ENCODE assay signal across 15 mouse cellular contexts in genomic region chr7:116196974-116197679, GRCm38 (mm10).
DNase-seq lines count a peak whose midpoint lies in the region; ATAC-seq and TF ChIP-seq lines count a peak whose summit lies in the region.
"Had no signal": no experiment of that assay in that cellular context is flagged by ENCODE, and none has a peak within 500 bp of the region (broad histone marks: within the 10 kb centered on the region; RNA-seq: fewer than 3 reads in every experiment).

No protein-coding gene starts in this region.

- H3K4me1 ChIP-seq in forebrain, embryonic 10.5 days = peaks cover 63% of the 10 kb centered on the region
- H3K4me1 ChIP-seq in forebrain, embryonic 13.5 days = peaks cover 23% of the 10 kb centered on the region
- peaks cover 25% of the 10 kb centered on the region for H3K4me1 ChIP-seq in kidney, embryonic 14.5 days (ENCODE audit: control insufficient read depth, insufficient read depth, low read length)
- peaks cover 9% of the 10 kb centered on the region; the same call in 1 of the 2 replicates for H3K4me1 ChIP-seq in intestine, postnatal 0 days (replicated peaks; ENCODE audit: control insufficient read depth, insufficient read depth, low read length)

- no peaks in the 10 kb centered on the region for H3K27me3 ChIP-seq in forebrain, embryonic 10.5 days (ENCODE audit: poor library complexity, severe bottlenecking)
- no peaks in the 10 kb centered on the region for H3K27me3 ChIP-seq in forebrain, embryonic 13.5 days
- H3K27me3 ChIP-seq in kidney, embryonic 14.5 days (ENCODE audit: control insufficient read depth, insufficient read depth, low read length) = no peaks in the 10 kb centered on the region
- no peaks in the 10 kb centered on the region for H3K27me3 ChIP-seq in intestine, postnatal 0 days (replicated peaks; ENCODE audit: control insufficient read depth, insufficient read depth, low read length)

- H3K4me2 ChIP-seq in forebrain, embryonic 13.5 days = no peak overlapping the region
- no peak overlapping the region for H3K4me2 ChIP-seq in kidney, embryonic 14.5 days (replicated peaks; ENCODE audit: low read depth, low read length)
- peak overlapping the region; percentile 55 for H3K4me2 ChIP-seq in intestine, postnatal 0 days (replicated peaks; ENCODE audit: low read depth)

- WGBS in forebrain, embryonic 10.5 days = 59% methylated on average over 8 of the region's 8 CpGs
- 55% methylated on average over 8 of the region's 8 CpGs for WGBS in forebrain, embryonic 13.5 days
- 52% methylated on average over 8 of the region's 8 CpGs for WGBS in kidney, embryonic 14.5 days
- 25% methylated on average over 8 of the region's 8 CpGs for WGBS in intestine, postnatal 0 days

- no peak for ATAC-seq in forebrain, embryonic 13.5 days
- ATAC-seq in kidney, embryonic 14.5 days (ENCODE audit: low FRiP score, low TSS enrichment) = peak; percentile 53; the same call in 1 of the 2 replicates
- peak; percentile 59 for ATAC-seq in intestine, postnatal 0 days
- ATAC-seq: forebrain, postnatal 0 days had no signal

- no peak for DNase-seq in forebrain, embryonic 10.5 days (ENCODE audit: extremely low spot score, low spot score)
- DNase-seq in kidney, adult 9 months = no peak
- peak; percentile 80 for DNase-seq in Muller cell, postnatal 12 days (ENCODE audit: inconsistent ontology term)
- no peak for DNase-seq in layer of hippocampus, postnatal 36 days
- DNase-seq in gastrocnemius, postnatal 14 days = no peak
- DNase-seq: cerebellum, adult 2 months; embryo, embryonic 11 days; forebrain, postnatal 0 days; layer of hippocampus, adult 9-11 months; right cerebral cortex, postnatal 4 days; thymus, adult 18-20 months had no signal

- no peaks in the 10 kb centered on the region for H3K36me3 ChIP-seq in forebrain, embryonic 10.5 days (replicated peaks)
- H3K36me3 ChIP-seq in forebrain, embryonic 13.5 days (ENCODE audit: poor library complexity, severe bottlenecking) = no peaks in the 10 kb centered on the region
- H3K36me3 ChIP-seq in kidney, embryonic 14.5 days (ENCODE audit: control insufficient read depth, insufficient read depth, low read length) = no peaks in the 10 kb centered on the region
- no peaks in the 10 kb centered on the region for H3K36me3 ChIP-seq in intestine, postnatal 0 days (ENCODE audit: control insufficient read depth, insufficient read depth)

- TF ChIP-seq CTCF in intestine, postnatal 0 days (IDR thresholded peaks at IDR 0.05; ENCODE audit: low read depth) = no peak

- H3K9ac ChIP-seq in forebrain, embryonic 13.5 days = no peak overlapping the region
- no peak overlapping the region for H3K9ac ChIP-seq in kidney, embryonic 14.5 days (ENCODE audit: low read depth, low read length)
- peak overlapping the region; percentile 2; the same call in 1 of the 2 replicates for H3K9ac ChIP-seq in intestine, postnatal 0 days (ENCODE audit: low read depth, low read length)
- H3K9ac ChIP-seq: forebrain, postnatal 0 days had no signal

- H3K27ac ChIP-seq in forebrain, embryonic 10.5 days = peak overlapping the region; percentile 74
- H3K27ac ChIP-seq in forebrain, embryonic 13.5 days = no peak overlapping the region
- H3K27ac ChIP-seq in kidney, embryonic 14.5 days (ENCODE audit: low read depth, low read length) = no peak overlapping the region
- H3K27ac ChIP-seq in intestine, postnatal 0 days (ENCODE audit: low read depth, low read length) = peak overlapping the region; percentile 79
- H3K27ac ChIP-seq: macrophage had no signal

- H3K4me3 ChIP-seq in forebrain, embryonic 10.5 days = no peak overlapping the region
- H3K4me3 ChIP-seq in forebrain, embryonic 13.5 days = no peak overlapping the region
- no peak overlapping the region for H3K4me3 ChIP-seq in kidney, embryonic 14.5 days (ENCODE audit: low read length)
- no peak overlapping the region for H3K4me3 ChIP-seq in intestine, postnatal 0 days (ENCODE audit: low read depth, low read length)

- H3K9me3 ChIP-seq in forebrain, embryonic 10.5 days = no peaks in the 10 kb centered on the region
- no peaks in the 10 kb centered on the region for H3K9me3 ChIP-seq in forebrain, embryonic 13.5 days (replicated peaks)
- no peaks in the 10 kb centered on the region for H3K9me3 ChIP-seq in kidney, embryonic 14.5 days (ENCODE audit: control insufficient read depth, low read length)
- no peaks in the 10 kb centered on the region for H3K9me3 ChIP-seq in intestine, postnatal 0 days (ENCODE audit: control insufficient read depth)

- intact Hi-C loops in gastrocnemius, postnatal 14 days (cut with DNase I; ENCODE audit: low total_unique reads) = no loop called here

Comparison
In these comparisons a context has a peak if more than half of its experiments do, and no peak if none do; other contexts are left out.
1. H3K27ac ChIP-seq: peak in forebrain, embryonic 10.5 days (single experiment) and intestine, postnatal 0 days (single experiment); none in forebrain, embryonic 13.5 days (single experiment) and kidney, embryonic 14.5 days (single experiment).